Mouse (Mus musculus) adrenal gland, postnatal 4 days (tissue): ENCODE results near the gene Tmem97. TPM values are rescaled to one million over a fixed set of nuclear protein-coding genes. Genes with fewer than 3 reads are reported as not detected.
A peak's percentile ranks its signal among the peaks of the same experiment; 100 is the strongest.
"Not testable (repeated sequence)": the region's sequence is repeated elsewhere in the genome, so short reads cannot be mapped to it uniquely, and the experiment has no call there.

ENCODE experiments used
- DNase-seq, 2 experiments: peaks; one replicate each; pipeline ENCODE4 v3.0.0; 2021 to 2022; ENCODE audit warnings: low spot score in 2 of 2, mixed read lengths in 2 of 2
- total RNA-seq, 2 experiments: library from RNA; stranded (reverse); gene quantifications; 2 replicates each; pipeline ENCODE4 v1.2.3; 2021

The Tmem97 gene
- total RNA-seq, 2 experiments from 2014 or later: 47.1 to 60.4 TPM

- DNase-seq: no peak
Measured at GRCm38 (mm10) chr11:78555623-78556022, 5.0 kb upstream of the Tmem97 start.

DNA sequence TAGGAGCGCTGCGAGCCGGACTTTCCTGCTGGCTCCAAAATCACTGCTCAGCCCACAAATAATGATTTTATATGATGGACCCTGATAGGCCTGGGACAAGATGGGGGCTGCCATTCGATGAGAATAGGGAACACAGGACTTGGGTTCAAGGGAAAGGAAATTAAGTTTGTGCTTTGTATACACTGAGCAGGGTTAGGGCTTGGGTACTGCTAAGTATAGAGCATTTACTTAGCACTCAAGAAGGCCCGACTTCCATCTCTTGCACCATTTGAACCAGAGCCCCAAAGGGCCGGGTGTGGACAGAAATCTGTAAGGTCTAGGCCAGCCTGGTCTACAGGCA, 452 bp upstream of the Tmem97 start:
- no peak for DNase-seq

- no peak for DNase-seq
Measured at GRCm38 (mm10) chr11:78549491-78549987, 1.0 kb downstream of the Tmem97 start.

DNA sequence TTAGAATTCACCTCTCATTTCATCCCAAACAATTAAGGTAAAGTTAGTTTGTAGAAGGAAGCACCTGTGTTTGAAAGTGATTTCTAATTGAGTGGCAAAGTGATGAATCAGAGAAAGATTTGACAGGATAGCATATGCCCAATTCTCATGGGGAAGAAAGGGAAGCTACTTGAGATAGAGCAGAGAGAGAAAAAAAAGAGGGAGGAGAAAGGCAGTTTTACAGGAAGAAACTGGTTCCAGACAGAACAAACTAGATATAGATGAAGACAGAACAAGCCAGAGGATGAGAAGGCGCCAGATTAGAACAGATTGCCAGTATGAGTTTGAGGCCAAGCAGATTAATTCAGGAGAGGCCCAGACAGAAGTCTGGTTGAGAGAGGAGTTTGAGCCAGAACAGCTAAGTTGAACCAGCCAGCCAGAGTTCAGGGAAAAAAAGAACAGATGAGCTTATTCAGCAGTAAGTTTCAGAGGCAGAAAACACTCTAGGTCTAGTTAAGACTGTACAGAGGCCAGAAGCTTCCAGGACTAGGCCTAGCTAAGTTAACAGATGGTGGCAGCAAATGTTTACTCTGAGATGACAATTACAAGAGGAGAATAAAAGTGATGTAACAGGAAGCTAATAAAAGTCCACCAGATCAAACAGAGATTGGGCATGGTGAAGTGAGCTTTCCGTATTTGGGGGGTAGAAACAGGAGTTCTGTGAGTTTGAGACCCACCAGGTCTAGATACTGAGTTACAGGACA, 2.7 kb downstream of the Tmem97 start:
- no peak for DNase-seq

GRCm38 (mm10) chr11:78545181-78545580, 5.4 kb downstream of the Tmem97 start:
- no peak for DNase-seq

DNA sequence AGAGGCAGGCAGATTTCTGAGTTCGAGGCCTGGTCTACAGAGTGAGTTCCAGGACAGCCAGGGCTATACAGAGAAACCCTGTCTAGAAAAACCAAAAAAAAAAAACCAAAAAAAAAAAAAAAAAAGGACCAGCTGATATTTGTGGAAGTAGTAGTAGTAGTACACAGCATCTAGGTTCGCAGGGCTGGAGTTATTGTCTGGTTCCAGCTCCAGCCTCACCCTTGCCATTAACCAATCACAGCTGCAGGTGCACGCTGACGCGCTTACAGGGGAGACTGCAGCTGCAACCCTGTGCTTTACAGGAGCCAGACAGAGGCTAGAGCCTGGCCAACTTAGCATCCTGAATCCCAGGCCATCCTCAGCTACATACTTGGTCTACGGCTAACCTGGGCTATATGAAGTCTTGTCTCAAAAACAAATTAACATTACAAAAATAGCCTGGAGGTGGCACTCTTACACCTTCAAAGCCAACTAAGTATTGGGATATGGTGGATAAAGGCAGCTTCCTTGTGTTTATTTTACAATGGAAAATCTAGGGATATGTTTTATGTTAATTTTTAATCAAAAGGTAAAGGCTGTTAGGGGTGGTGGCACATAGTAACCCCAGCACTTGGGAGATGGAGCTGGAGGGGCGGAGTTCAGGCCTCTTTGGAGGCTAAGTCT, 6.0 kb downstream of the Tmem97 start:
- DNase-seq: no peak

GRCm38 (mm10) chr11:78540358-78540757, 10.2 kb downstream of the Tmem97 start:
- DNase-seq: no peak

DNA sequence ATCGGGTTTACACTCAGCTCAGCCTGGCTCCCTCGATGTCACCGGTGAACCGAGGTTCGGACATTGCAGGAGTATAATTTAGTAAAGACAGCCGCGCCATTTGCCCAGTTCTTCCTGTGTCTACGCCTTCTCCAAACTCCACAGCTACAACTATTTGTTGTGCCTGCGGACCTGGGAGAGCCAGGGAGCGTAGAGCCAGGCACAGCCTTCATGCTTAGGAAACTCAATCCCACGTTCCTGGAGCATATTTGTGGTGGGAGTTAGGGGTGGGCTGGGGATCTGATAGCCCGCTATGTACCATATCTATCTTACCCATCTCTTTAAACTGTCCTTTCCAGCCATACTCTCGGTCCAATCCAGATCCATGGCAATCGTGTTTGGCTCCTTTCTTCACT, 13.9 kb downstream of the Tmem97 start:
- DNase-seq: no peak

GRCm38 (mm10) chr11:78536080-78536689, 14.4 kb downstream of the Tmem97 start, which contains the start of the genes Tnfaip1 and Ift20:
TSS of gene Tnfaip1 (minus strand) at chr11:78536332.
TSS of gene Ift20 (plus strand) at chr11:78536361.
- DNase-seq: peak; percentile 78 to 97

DNA sequence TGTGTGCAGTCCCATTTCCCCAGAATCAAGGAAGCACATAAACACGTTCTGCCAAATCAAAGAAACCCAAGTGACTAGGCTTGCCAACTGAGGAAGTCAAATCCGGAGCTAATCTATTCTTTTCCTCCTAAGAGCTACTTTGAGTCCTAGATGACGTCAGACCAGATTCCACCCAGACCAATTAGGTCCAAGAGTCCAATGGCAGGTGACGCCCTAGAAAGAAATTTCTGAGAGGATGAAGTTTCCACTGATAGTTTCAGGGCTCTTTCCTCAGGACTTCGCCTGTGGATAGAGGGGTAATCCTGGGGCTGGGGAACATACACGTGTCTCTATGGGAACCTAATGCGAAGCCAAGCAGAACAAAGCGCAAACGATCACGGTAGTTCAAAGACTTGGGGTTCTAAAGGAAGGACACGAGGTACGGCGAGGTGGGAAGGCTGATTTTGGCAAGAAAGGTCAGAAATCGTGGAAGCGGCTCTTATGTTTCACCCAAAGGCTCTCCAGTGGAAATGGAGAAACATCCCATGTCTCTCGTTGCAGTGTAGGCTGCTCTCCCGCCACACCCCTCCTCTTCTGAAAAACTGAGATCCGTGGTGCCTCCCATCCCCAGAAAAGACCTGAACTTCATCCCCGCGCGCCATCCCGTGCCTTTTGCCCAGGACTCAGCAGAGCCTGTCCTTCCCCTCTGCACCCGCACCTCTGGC, 15.0 kb downstream of the Tmem97 start:
- DNase-seq: no peak

GRCm38 (mm10) chr11:78534516-78534915, 16.1 kb downstream of the Tmem97 start:
- no peak for DNase-seq

- DNase-seq: not testable (repeated sequence)
Measured at GRCm38 (mm10) chr11:78531515-78531914, 19.1 kb downstream of the Tmem97 start.

DNA sequence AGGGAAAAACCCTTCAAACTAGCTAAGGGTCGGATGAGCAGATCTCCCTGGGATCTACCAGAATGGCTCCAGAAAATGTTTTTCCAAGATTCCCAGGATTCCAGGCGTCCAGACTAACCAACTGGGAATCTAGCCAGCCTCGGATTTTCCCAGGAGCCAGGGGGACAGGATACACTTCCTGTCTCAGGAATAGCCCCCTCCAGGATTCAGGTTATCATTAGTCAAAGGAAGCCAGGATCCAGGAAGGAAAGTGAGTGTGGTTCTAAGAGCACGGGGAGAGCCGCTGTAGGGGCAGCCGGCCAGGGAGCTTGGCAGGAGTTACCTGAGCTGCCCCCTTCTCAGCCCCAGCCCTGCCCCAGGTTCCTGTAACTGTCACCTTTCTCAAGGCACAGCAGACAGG, 19.5 kb downstream of the Tmem97 start:
- DNase-seq: no peak

DNA sequence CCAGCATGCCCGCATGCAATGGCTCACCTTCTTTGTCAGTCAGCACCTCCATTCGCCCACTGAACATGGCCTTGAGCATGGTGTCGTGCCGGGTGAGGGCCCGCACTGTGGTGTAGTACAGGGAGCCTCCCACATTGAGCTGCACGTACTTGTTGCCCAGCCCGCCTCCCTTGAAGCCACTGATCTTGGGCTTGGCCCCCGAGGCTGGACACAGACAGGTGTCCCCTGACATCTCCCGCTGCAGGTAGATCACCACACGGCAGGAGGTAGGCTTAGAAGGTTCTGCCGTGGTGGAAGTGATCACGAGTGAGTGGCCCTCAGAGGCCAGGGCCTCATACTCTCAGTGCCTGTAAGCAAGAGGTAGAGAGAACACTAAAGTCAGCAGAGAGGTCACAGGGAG, 20.6 kb downstream of the Tmem97 start:
- no peak for DNase-seq

- no peak for DNase-seq
Measured at GRCm38 (mm10) chr11:78528714-78529113, 21.9 kb downstream of the Tmem97 start.

- no peak for DNase-seq
Measured at GRCm38 (mm10) chr11:78524838-78525237, 25.7 kb downstream of the Tmem97 start.

DNA sequence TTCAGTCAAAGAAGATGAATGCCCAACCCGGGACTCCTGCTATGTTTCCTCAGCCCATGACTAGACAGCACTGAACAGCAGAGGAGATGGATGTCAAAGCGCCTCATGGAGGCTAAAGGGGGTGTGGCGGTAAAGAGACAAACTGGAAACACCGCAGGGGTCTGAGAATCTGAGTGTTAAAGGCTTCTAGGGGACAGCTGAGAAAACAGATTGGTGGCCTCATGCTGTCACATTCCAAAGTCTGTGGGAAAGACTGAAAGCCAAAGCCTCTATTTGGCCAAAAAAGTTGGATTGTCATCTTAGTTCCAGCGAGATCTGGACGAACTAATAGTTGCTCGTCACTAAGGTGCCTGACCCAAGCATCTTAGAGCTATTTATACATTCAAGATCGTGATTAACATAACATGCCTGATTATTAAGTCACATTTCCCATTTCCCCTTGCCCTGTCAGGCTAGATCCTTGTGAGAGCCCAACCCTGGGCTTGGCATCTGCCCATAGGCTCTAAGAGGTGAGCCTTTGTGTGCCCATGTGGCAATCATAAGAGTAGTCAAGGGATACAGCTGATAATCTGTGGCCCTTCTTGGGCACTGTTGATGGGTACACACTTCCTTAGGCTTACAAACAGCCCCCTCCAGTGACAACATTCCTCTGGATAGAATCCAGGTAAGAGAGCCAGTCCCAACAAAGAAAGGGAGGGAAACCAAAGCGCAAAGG, 27.2 kb downstream of the Tmem97 start:
- DNase-seq: no peak

- no peak for DNase-seq
Measured at GRCm38 (mm10) chr11:78522481-78522997, 28.0 kb downstream of the Tmem97 start.

DNA sequence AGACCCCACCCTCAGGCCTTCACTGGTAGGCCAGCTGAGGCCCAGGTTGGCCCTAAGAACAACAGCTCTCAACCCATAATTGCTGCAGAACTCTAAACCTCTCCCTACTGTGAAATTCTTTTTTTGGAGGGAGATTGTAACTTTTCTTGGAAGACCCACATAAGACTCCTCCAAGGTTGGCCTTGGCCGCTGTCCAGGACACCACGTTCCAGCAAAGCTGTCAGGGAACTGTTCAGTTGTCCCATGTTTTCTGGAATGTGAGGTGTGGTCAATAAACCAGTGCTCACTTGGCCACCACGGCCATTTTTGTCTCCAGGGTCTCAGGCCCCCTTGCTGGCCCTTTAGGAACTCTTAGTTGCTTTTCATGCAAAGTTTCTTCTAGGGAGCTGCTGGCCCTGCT, 28.7 kb downstream of the Tmem97 start:
- no peak for DNase-seq

DNA sequence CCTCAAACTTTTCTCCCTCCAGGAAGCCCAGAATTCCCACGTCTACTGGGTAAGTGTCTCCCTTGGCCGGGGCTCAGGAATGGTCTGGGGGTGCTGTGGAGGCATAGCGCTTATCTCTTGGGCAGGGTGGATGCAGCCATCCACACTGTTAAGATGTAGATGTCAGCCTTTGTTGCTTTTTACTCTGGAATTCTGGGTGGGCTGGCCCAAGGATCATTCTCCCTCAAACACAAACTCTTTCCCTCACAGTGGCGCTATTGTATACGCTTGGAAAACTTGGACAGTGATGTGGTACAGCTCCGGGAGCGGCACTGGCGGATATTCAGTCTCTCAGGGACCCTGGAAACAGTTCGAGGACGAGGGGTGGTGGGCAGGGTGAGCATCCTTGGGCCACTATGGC, 31.6 kb downstream of the Tmem97 start:
- no peak for DNase-seq
